Mouse (Mus musculus) CH12.LX (cell line): ENCODE data around the gene Krtap19-9b. TPM values are rescaled to one million over a fixed set of nuclear protein-coding genes. Genes with fewer than 3 reads are reported as not detected.

ENCODE experiments used
- DNase-seq: peaks from one replicate; pipeline ENCODE4 v3.0.0-alpha.2; 2013; ENCODE audit errors: extremely low read depth
- H3K27ac ChIP-seq: 2 replicates; pipeline ENCODE4 v1.5.1; 2012; ENCODE audit warnings: low read depth, mild to moderate bottlenecking, control low read depth, moderate library complexity; ENCODE audit not compliant: insufficient read depth
- H3K27me3 ChIP-seq: replicated peaks from 2 replicates; pipeline ENCODE3; 2012; ENCODE audit warnings: inconsistent platforms
- H3K36me3 ChIP-seq, 2 experiments: replicated peaks in 1 of 2; 2 replicates each; pipeline versions ENCODE3 to v1.6.1; 2012; ENCODE audit warnings: inconsistent platforms in 1 of 2, low read length in 1 of 2, mild to moderate bottlenecking in 1 of 2, mixed read lengths in 1 of 2, moderate library complexity in 1 of 2; ENCODE audit not compliant: control insufficient read depth in 1 of 2, insufficient read depth in 1 of 2
- H3K4me1 ChIP-seq, 2 experiments: 2 replicates each; pipeline ENCODE4 v1.6.1; 2012; ENCODE audit warnings: inconsistent platforms in 1 of 2, moderate library complexity in 1 of 2; ENCODE audit not compliant: insufficient read depth in 2 of 2, control insufficient read depth in 1 of 2
- H3K4me2 ChIP-seq: 2 replicates; pipeline ENCODE4 v1.6.1; 2012; ENCODE audit warnings: low read depth, mild to moderate bottlenecking, control low read depth; ENCODE audit not compliant: poor library complexity, insufficient read depth, severe bottlenecking
- H3K4me3 ChIP-seq, 3 experiments: fragments of 150-350 bp in 1 of 3; sonication (generic) in 1 of 3; replicated peaks in 1 of 3; 2 replicates each; pipeline versions ENCODE3 to v1.5.1; 2011 to 2012; ENCODE audit warnings: low read depth in 2 of 3, low read length in 2 of 3, mild to moderate bottlenecking in 2 of 3, moderate library complexity in 2 of 3, control low read depth in 1 of 3, improper control_type of control experiment in 1 of 3, inconsistent platforms in 1 of 3, mixed read lengths in 1 of 3; ENCODE audit not compliant: poor library complexity in 1 of 3
- H3K79me2 ChIP-seq: replicated peaks from 2 replicates; pipeline ENCODE4 v1.6.1; 2012; ENCODE audit warnings: mild to moderate bottlenecking, moderate library complexity; ENCODE audit not compliant: control insufficient read depth, poor library complexity, insufficient read depth, severe bottlenecking; ENCODE audit errors: extremely low read depth
- H3K9ac ChIP-seq: 2 replicates; pipeline ENCODE4 v1.6.1; 2012; ENCODE audit warnings: low read depth, mild to moderate bottlenecking, control low read depth, moderate library complexity; ENCODE audit not compliant: insufficient read depth
- H3K9me3 ChIP-seq: replicated peaks from 2 replicates; pipeline ENCODE3; 2012; ENCODE audit warnings: low read length, inconsistent platforms, mixed read lengths
- MEF2A ChIP-seq: IDR thresholded peaks from 2 replicates; pipeline ENCODE4 v1.6.1; 2014; ENCODE audit warnings: low read depth, mild to moderate bottlenecking, inconsistent platforms, low read length, improper control_type of control experiment, borderline replicate concordance
- MXI1 ChIP-seq: IDR thresholded peaks from 2 replicates; pipeline ENCODE4 v1.6.1; 2011; ENCODE audit warnings: mild to moderate bottlenecking, low read depth, low read length, improper control_type of control experiment
- PAX5 ChIP-seq: IDR thresholded peaks from 2 replicates; pipeline ENCODE4 v1.6.1; 2012; ENCODE audit warnings: low read length, inconsistent platforms, mixed read lengths
- ZC3H11A ChIP-seq: IDR thresholded peaks from 2 replicates; pipeline ENCODE4 v1.6.1; 2012; ENCODE audit warnings: low read depth, mild to moderate bottlenecking, inconsistent platforms, low read length, improper control_type of control experiment
- ZNF384 ChIP-seq: IDR thresholded peaks from 2 replicates; pipeline ENCODE4 v1.6.1; 2012; ENCODE audit warnings: low read depth, low read length, improper control_type of control experiment, inconsistent platforms
- dilution Hi-C: fragments of 300-500 bp; cut with MboI; formaldehyde crosslinking; loops from 2 replicates; pipeline ENCODE4 v1.14.3; 2020; ENCODE audit warnings: low sequenced_read_pairs; ENCODE audit not compliant: extremely low pct_unique_long_range_greater_than_20kb, extremely low pct_ligation_motif_present
- in situ Hi-C: fragments of 300-500 bp; cut with MboI; formaldehyde crosslinking; loops from 3 replicates; pipeline ENCODE4 v1.14.3; 2019; ENCODE audit warnings: low sequenced_read_pairs, low pct_ligation_motif_present, low pct_unique_long_range_greater_than_20kb, mixed read lengths
- polyA plus RNA-seq: library from polyadenylated mRNA; unstranded; fragments of >175 nt; gene quantifications from 2 replicates; pipeline ENCODE4 v1.2.1, GENCODE M21; 2012; ENCODE audit warnings: low read depth; ENCODE audit not compliant: insufficient read length
- total RNA-seq, 2 experiments: library from RNA; depleted of rRNA; stranded (reverse); fragments of 300-350 nt in 1 of 2; fragments of >200 nt in 1 of 2; gene quantifications; 2 replicates each; pipeline ENCODE4 v1.2.3; 2012 to 2014

Gene Krtap19-9b
- total and polyA plus RNA-seq, 3 experiments: not detected

- Histone ChIP-seq H3K79me2 (no peaks in the 10 kb centered on the region), H3K36me3 (no peaks in the 10 kb centered on the region), H3K9me3 (peaks cover 45% of the 10 kb centered on the region), H3K9ac (no peak overlapping the region), H3K4me1 (no peaks in the 10 kb centered on the region), H3K27me3 (no peaks in the 10 kb centered on the region), H3K4me2 (no peak overlapping the region), H3K4me3 (no peak overlapping the region), H3K27ac (no peak overlapping the region)
- no peak for DNase-seq
- in situ Hi-C loops (no loop called here), dilution Hi-C loops (no loop called here)
- TF ChIP-seq ZNF384 (no peak), MEF2A (no peak), ZC3H11A (no peak)
These were observed 45.2 kb downstream of the Krtap19-9b start for GRCm38 (mm10) chr16:88886870-88887269.

- no peak within 1 kb of the TSS for H3K4me2 ChIP-seq
- H3K79me2 ChIP-seq: no peaks in the 10 kb centered on the region
- in situ Hi-C loops (no loop called here), dilution Hi-C loops (no loop called here)
- H3K27ac ChIP-seq: no peak within 1 kb of the TSS
- H3K4me1 ChIP-seq: no peaks in the 10 kb centered on the region
- no peak within 1 kb of the TSS for H3K4me3 ChIP-seq
- peaks cover 43% of the 10 kb centered on the region for H3K9me3 ChIP-seq
- H3K9ac ChIP-seq: no peak within 1 kb of the TSS
- H3K36me3 ChIP-seq: no peaks in the 10 kb centered on the region
- TF ChIP-seq PAX5: no peak
- TF ChIP-seq MXI1: no peak
- H3K27me3 ChIP-seq: no peaks in the 10 kb centered on the region
- DNase-seq: no peak
These were observed 47.1 kb downstream of the Krtap19-9b start, which contains the start of gene Krtap19-4 for GRCm38 (mm10) chr16:88884989-88885388. Krtap19-4 (minus strand) TSS chr16:88885089.

Other genes with a start within 250 kb of the Krtap19-9b start
Only the 20 nearest of the 27 such genes appear.
- not detected in 2 replicates for gene Krtap13, start 180.6 kb downstream of the Krtap19-9b start, total RNA-seq (2012; rRNA removed)
- gene Krtap13, start 180.6 kb downstream of the Krtap19-9b start, total RNA-seq (2014; rRNA removed): not detected in 2 replicates
- gene Krtap13, start 180.6 kb downstream of the Krtap19-9b start, polyA plus RNA-seq: not detected in 2 replicates
- not detected in 2 replicates for gene 2310034C09Rik, start 173.4 kb downstream of the Krtap19-9b start, total RNA-seq (2012; rRNA removed)
- gene 2310034C09Rik, start 173.4 kb downstream of the Krtap19-9b start, total RNA-seq (2014; rRNA removed): not detected in 2 replicates
- not detected in 2 replicates for gene 2310034C09Rik, start 173.4 kb downstream of the Krtap19-9b start, polyA plus RNA-seq
- gene 2310057N15Rik, start 158.1 kb downstream of the Krtap19-9b start, total RNA-seq (2012; rRNA removed): not detected in 2 replicates
- not detected in 2 replicates for gene 2310057N15Rik, start 158.1 kb downstream of the Krtap19-9b start, total RNA-seq (2014; rRNA removed)
- not detected in 2 replicates for gene 2310057N15Rik, start 158.1 kb downstream of the Krtap19-9b start, polyA plus RNA-seq
- gene Gm5965, start 154.4 kb downstream of the Krtap19-9b start, total RNA-seq (2012; rRNA removed): not detected in 2 replicates
- not detected in 2 replicates for gene Gm5965, start 154.4 kb downstream of the Krtap19-9b start, total RNA-seq (2014; rRNA removed)
- not detected in 2 replicates for gene Gm5965, start 154.4 kb downstream of the Krtap19-9b start, polyA plus RNA-seq
- gene Gm20741, start 120.0 kb downstream of the Krtap19-9b start, total RNA-seq (2012; rRNA removed): not detected in 2 replicates
- gene Gm20741, start 120.0 kb downstream of the Krtap19-9b start, total RNA-seq (2014; rRNA removed): not detected in 2 replicates
- not detected in 2 replicates for gene Gm20741, start 120.0 kb downstream of the Krtap19-9b start, polyA plus RNA-seq
- not detected in 2 replicates for gene Krtap15, start 112.0 kb downstream of the Krtap19-9b start, total RNA-seq (2012; rRNA removed)
- gene Krtap15, start 112.0 kb downstream of the Krtap19-9b start, total RNA-seq (2014; rRNA removed): not detected in 2 replicates
- not detected in 2 replicates for gene Krtap15, start 112.0 kb downstream of the Krtap19-9b start, polyA plus RNA-seq
- gene Krtap14, start 106.1 kb downstream of the Krtap19-9b start, total RNA-seq (2012; rRNA removed): not detected in 2 replicates
- gene Krtap14, start 106.1 kb downstream of the Krtap19-9b start, total RNA-seq (2014; rRNA removed): not detected in 2 replicates
- not detected in 2 replicates for gene Krtap14, start 106.1 kb downstream of the Krtap19-9b start, polyA plus RNA-seq
- gene Krtap19-1, start 62.9 kb downstream of the Krtap19-9b start, total RNA-seq (2012; rRNA removed): not detected in 2 replicates
- gene Krtap19-1, start 62.9 kb downstream of the Krtap19-9b start, total RNA-seq (2014; rRNA removed): not detected in 2 replicates
- gene Krtap19-1, start 62.9 kb downstream of the Krtap19-9b start, polyA plus RNA-seq: not detected in 2 replicates
- gene Krtap19-2, start 58.0 kb downstream of the Krtap19-9b start, total RNA-seq (2012; rRNA removed): not detected in 2 replicates
- not detected in 2 replicates for gene Krtap19-2, start 58.0 kb downstream of the Krtap19-9b start, total RNA-seq (2014; rRNA removed)
- gene Krtap19-2, start 58.0 kb downstream of the Krtap19-9b start, polyA plus RNA-seq: not detected in 2 replicates
- not detected in 2 replicates for gene Krtap19-3, start 54.2 kb downstream of the Krtap19-9b start, total RNA-seq (2012; rRNA removed)
- not detected in 2 replicates for gene Krtap19-3, start 54.2 kb downstream of the Krtap19-9b start, total RNA-seq (2014; rRNA removed)
- not detected in 2 replicates for gene Krtap19-3, start 54.2 kb downstream of the Krtap19-9b start, polyA plus RNA-seq
- not detected in 2 replicates for gene Krtap19-4, start 47.2 kb downstream of the Krtap19-9b start, total RNA-seq (2012; rRNA removed)
- not detected in 2 replicates for gene Krtap19-4, start 47.2 kb downstream of the Krtap19-9b start, total RNA-seq (2014; rRNA removed)
- gene Krtap19-4, start 47.2 kb downstream of the Krtap19-9b start, polyA plus RNA-seq: not detected in 2 replicates
- not detected in 2 replicates for gene Krtap19-5, start 35.8 kb downstream of the Krtap19-9b start, total RNA-seq (2012; rRNA removed)
- gene Krtap19-5, start 35.8 kb downstream of the Krtap19-9b start, total RNA-seq (2014; rRNA removed): not detected in 2 replicates
- not detected in 2 replicates for gene Krtap19-5, start 35.8 kb downstream of the Krtap19-9b start, polyA plus RNA-seq
- gene Krtap16-3, start 30.6 kb upstream of the Krtap19-9b start, total RNA-seq (2012; rRNA removed): not detected in 2 replicates
- gene Krtap16-3, start 30.6 kb upstream of the Krtap19-9b start, total RNA-seq (2014; rRNA removed): not detected in 2 replicates
- not detected in 2 replicates for gene Krtap16-3, start 30.6 kb upstream of the Krtap19-9b start, polyA plus RNA-seq
- gene Krtap22-2, start 78.5 kb upstream of the Krtap19-9b start, total RNA-seq (2012; rRNA removed): not detected in 2 replicates
- not detected in 2 replicates for gene Krtap22-2, start 78.5 kb upstream of the Krtap19-9b start, total RNA-seq (2014; rRNA removed)
- not detected in 2 replicates for gene Krtap22-2, start 78.5 kb upstream of the Krtap19-9b start, polyA plus RNA-seq
- gene Gm10229, start 83.0 kb upstream of the Krtap19-9b start, total RNA-seq (2012; rRNA removed): not detected in 2 replicates
- gene Gm10229, start 83.0 kb upstream of the Krtap19-9b start, total RNA-seq (2014; rRNA removed): not detected in 2 replicates
- gene Gm10229, start 83.0 kb upstream of the Krtap19-9b start, polyA plus RNA-seq: not detected in 2 replicates
- not detected in 2 replicates for gene Krtap6-1, start 99.4 kb upstream of the Krtap19-9b start, total RNA-seq (2012; rRNA removed)
- gene Krtap6-1, start 99.4 kb upstream of the Krtap19-9b start, total RNA-seq (2014; rRNA removed): not detected in 2 replicates
- gene Krtap6-1, start 99.4 kb upstream of the Krtap19-9b start, polyA plus RNA-seq: not detected in 2 replicates
- gene Gm10228, start 109.2 kb upstream of the Krtap19-9b start, total RNA-seq (2012; rRNA removed): not detected in 2 replicates
- gene Gm10228, start 109.2 kb upstream of the Krtap19-9b start, total RNA-seq (2014; rRNA removed): not detected in 2 replicates
- not detected in 2 replicates for gene Gm10228, start 109.2 kb upstream of the Krtap19-9b start, polyA plus RNA-seq
- gene Krtap6-5, start 115.6 kb upstream of the Krtap19-9b start, total RNA-seq (2012; rRNA removed): not detected in 2 replicates
- not detected in 2 replicates for gene Krtap6-5, start 115.6 kb upstream of the Krtap19-9b start, total RNA-seq (2014; rRNA removed)
- not detected in 2 replicates for gene Krtap6-5, start 115.6 kb upstream of the Krtap19-9b start, polyA plus RNA-seq
- not detected in 2 replicates for gene 1110025L11Rik, start 131.7 kb upstream of the Krtap19-9b start, total RNA-seq (2012; rRNA removed)
- not detected in 2 replicates for gene 1110025L11Rik, start 131.7 kb upstream of the Krtap19-9b start, total RNA-seq (2014; rRNA removed)
- not detected in 2 replicates for gene 1110025L11Rik, start 131.7 kb upstream of the Krtap19-9b start, polyA plus RNA-seq
- not detected in 2 replicates for gene Krtap6-3, start 151.8 kb upstream of the Krtap19-9b start, total RNA-seq (2012; rRNA removed)
- not detected in 2 replicates for gene Krtap6-3, start 151.8 kb upstream of the Krtap19-9b start, total RNA-seq (2014; rRNA removed)
- gene Krtap6-3, start 151.8 kb upstream of the Krtap19-9b start, polyA plus RNA-seq: not detected in 2 replicates